Mouse (Mus musculus): Measurements from ENCODE around the gene Masp1. TPM values are rescaled to one million over a fixed set of nuclear protein-coding genes. Genes with fewer than 3 reads are reported as not detected.

Gene Masp1
- total RNA-seq, 1 experiment = 2.8 TPM

GRCm38 (mm10) chr16:23544361-23544760 lies 23.7 kb upstream of the Masp1 start:
- Histone ChIP-seq H3K4me3 (ENCODE audit: insufficient read depth in 1 of 2, low read depth in 1 of 2, low read length in 2 of 2, poor library complexity in 1 of 2, severe bottlenecking in 1 of 2) (no peak overlapping the region), H3K9me3 (ENCODE audit: control insufficient read depth, insufficient read depth, low read depth, low read length) (no peaks in the 10 kb centered on the region), H3K36me3 (ENCODE audit: control insufficient read depth, insufficient read depth, low read length, poor library complexity, severe bottlenecking) (no peaks in the 10 kb centered on the region), H3K9ac (ENCODE audit: insufficient read depth, low read depth, low read length, poor library complexity, severe bottlenecking) (no peak overlapping the region), H3K27ac (ENCODE audit: insufficient read depth, low read depth, low read length, poor library complexity, severe bottlenecking) (no peak overlapping the region), H3K4me1 (ENCODE audit: control insufficient read depth in 2 of 2, insufficient read depth in 2 of 2, low read length in 2 of 2, poor library complexity in 1 of 2) (no peaks in the 10 kb centered on the region; a peak in 1 of 4 replicates)
- in situ Hi-C loops (cut with MboI; ENCODE audit: low sequenced_read_pairs in 2 of 2, unreplicated experiment in 2 of 2) = loop anchor here in 1 of 2 experiments (10.0 kb wide), 1 partner anchor 350 kb away; the partner anchor contains the start of gene Sst
- TF ChIP-seq HCFC1 (IDR thresholded peaks at IDR 0.05; ENCODE audit: borderline replicate concordance, insufficient read depth, low read length) = no peak
- no peak for TF ChIP-seq ZC3H11A (IDR thresholded peaks at IDR 0.05; ENCODE audit: borderline replicate concordance, low read depth, low read length)
- no peak for TF ChIP-seq MAFK (IDR thresholded peaks at IDR 0.05; ENCODE audit: insufficient read depth, low read depth, low read length)
- no peak for TF ChIP-seq ZNF384 (IDR thresholded peaks at IDR 0.05; ENCODE audit: low read depth, low read length)
- TF ChIP-seq CHD2 (IDR thresholded peaks at IDR 0.05; ENCODE audit: low read depth, low read length) = no peak
- no peak for DNase-seq (ENCODE audit: low read depth, low spot score)

DNA sequence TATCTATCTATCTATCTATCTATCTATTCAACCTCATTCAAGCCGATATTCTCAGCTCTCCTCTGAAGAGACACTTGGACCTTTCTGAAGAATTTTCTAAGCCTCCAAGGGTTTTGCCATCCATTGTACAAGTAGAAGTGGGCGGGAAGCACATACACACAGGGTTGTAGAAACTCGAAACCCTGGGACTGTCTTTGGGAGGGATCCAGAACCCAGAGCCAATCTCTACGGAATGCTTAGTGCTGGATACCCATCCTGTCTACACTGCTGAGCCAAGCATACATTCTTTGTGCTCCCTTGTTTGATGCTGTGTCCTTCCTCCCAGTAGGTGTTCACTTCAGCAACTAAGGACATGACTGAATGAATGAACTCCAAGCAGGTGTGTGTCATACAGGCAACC lies 22.3 kb upstream of the Masp1 start:
- in situ Hi-C loops (cut with MboI; ENCODE audit: low sequenced_read_pairs in 2 of 2, unreplicated experiment in 2 of 2) = loop anchor here in 1 of 2 experiments (10.0 kb wide), 1 partner anchor 352 kb away; the partner anchor contains the start of gene Sst
- no peak overlapping the region for H3K27ac ChIP-seq (ENCODE audit: insufficient read depth, low read depth, low read length, poor library complexity, severe bottlenecking)
- H3K36me3 ChIP-seq (ENCODE audit: control insufficient read depth, insufficient read depth, low read length, poor library complexity, severe bottlenecking) = no peaks in the 10 kb centered on the region
- TF ChIP-seq ZC3H11A (IDR thresholded peaks at IDR 0.05; ENCODE audit: borderline replicate concordance, low read depth, low read length) (no peak), HCFC1 (IDR thresholded peaks at IDR 0.05; ENCODE audit: borderline replicate concordance, insufficient read depth, low read length) (no peak), MAFK (IDR thresholded peaks at IDR 0.05; ENCODE audit: insufficient read depth, low read depth, low read length) (no peak), CHD2 (IDR thresholded peaks at IDR 0.05; ENCODE audit: low read depth, low read length) (no peak), ZNF384 (IDR thresholded peaks at IDR 0.05; ENCODE audit: low read depth, low read length) (no peak)
- no peak overlapping the region for H3K9ac ChIP-seq (ENCODE audit: insufficient read depth, low read depth, low read length, poor library complexity, severe bottlenecking)
- H3K9me3 ChIP-seq (ENCODE audit: control insufficient read depth, insufficient read depth, low read depth, low read length) = no peaks in the 10 kb centered on the region
- H3K4me3 ChIP-seq (ENCODE audit: insufficient read depth in 1 of 2, low read depth in 1 of 2, low read length in 2 of 2, poor library complexity in 1 of 2, severe bottlenecking in 1 of 2) = no peak overlapping the region
- DNase-seq (ENCODE audit: low read depth, low spot score) = no peak
- no peaks in the 10 kb centered on the region; a peak in 1 of 4 replicates for H3K4me1 ChIP-seq (ENCODE audit: control insufficient read depth in 2 of 2, insufficient read depth in 2 of 2, low read length in 2 of 2, poor library complexity in 1 of 2)

DNA sequence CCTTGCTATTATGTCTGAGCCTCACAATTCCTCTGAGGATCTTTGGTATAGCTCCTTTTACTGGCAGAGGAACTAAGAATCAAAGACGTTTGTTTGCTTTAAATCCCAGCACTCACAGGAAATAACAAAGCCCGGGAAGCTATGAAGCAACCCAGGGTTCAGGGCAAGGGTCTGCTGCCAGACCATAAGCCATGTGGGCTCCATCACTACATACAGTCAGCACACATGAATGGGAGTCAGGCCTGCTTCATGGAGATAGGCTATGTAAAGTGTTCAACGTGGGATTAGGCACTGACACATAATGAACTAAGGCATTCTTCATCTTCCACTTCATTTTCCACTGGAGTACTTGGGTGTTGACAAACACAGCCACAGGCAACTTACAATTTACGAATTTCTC lies 20.4 kb upstream of the Masp1 start:
- no peak for DNase-seq (ENCODE audit: low read depth, low spot score)
- Histone ChIP-seq H3K36me3 (ENCODE audit: control insufficient read depth, insufficient read depth, low read length, poor library complexity, severe bottlenecking) (no peaks in the 10 kb centered on the region), H3K27ac (ENCODE audit: insufficient read depth, low read depth, low read length, poor library complexity, severe bottlenecking) (no peak overlapping the region), H3K4me1 (ENCODE audit: control insufficient read depth in 2 of 2, insufficient read depth in 2 of 2, low read length in 2 of 2, poor library complexity in 1 of 2) (no peaks in the 10 kb centered on the region; a peak in 1 of 4 replicates), H3K9ac (ENCODE audit: insufficient read depth, low read depth, low read length, poor library complexity, severe bottlenecking) (no peak overlapping the region), H3K4me3 (ENCODE audit: insufficient read depth in 1 of 2, low read depth in 1 of 2, low read length in 2 of 2, poor library complexity in 1 of 2, severe bottlenecking in 1 of 2) (no peak overlapping the region), H3K9me3 (ENCODE audit: control insufficient read depth, insufficient read depth, low read depth, low read length) (no peaks in the 10 kb centered on the region)
- in situ Hi-C loops (cut with MboI; ENCODE audit: low sequenced_read_pairs in 2 of 2, unreplicated experiment in 2 of 2) = loop anchor here in 1 of 2 experiments (10.0 kb wide), 1 partner anchor 354 kb away; the partner anchor contains the start of gene Sst
- no peak for TF ChIP-seq MAFK (IDR thresholded peaks at IDR 0.05; ENCODE audit: insufficient read depth, low read depth, low read length)
- no peak for TF ChIP-seq HCFC1 (IDR thresholded peaks at IDR 0.05; ENCODE audit: borderline replicate concordance, insufficient read depth, low read length)
- no peak for TF ChIP-seq ZNF384 (IDR thresholded peaks at IDR 0.05; ENCODE audit: low read depth, low read length)
- TF ChIP-seq CHD2 (IDR thresholded peaks at IDR 0.05; ENCODE audit: low read depth, low read length) = no peak
- no peak for TF ChIP-seq ZC3H11A (IDR thresholded peaks at IDR 0.05; ENCODE audit: borderline replicate concordance, low read depth, low read length)

DNA sequence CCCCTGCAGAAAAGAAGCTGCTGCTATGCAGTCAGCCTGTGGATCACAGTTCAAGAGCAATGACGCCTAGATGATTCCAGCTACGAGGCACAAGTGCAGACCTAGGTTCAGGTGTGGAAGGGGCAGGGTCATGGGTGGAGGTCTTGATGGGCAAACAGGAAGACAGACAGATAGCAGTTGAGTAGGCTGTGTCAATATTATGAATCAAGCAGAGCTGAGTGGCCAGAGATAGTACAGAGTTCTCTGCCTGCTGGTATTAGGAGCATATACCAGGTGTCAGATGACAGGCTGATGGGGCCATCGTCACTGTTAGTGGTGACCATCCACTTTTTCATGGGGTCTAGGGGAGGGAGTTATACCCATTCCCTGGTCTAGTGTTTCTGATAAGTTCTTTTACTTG lies 13.1 kb upstream of the Masp1 start:
- no peak for DNase-seq (ENCODE audit: low read depth, low spot score)
- H3K27ac ChIP-seq (ENCODE audit: insufficient read depth, low read depth, low read length, poor library complexity, severe bottlenecking) = no peak overlapping the region
- no peak overlapping the region for H3K4me3 ChIP-seq (ENCODE audit: insufficient read depth in 1 of 2, low read depth in 1 of 2, low read length in 2 of 2, poor library complexity in 1 of 2, severe bottlenecking in 1 of 2)
- H3K4me1 ChIP-seq (ENCODE audit: control insufficient read depth in 2 of 2, insufficient read depth in 2 of 2, low read length in 2 of 2, poor library complexity in 1 of 2) = no peaks in the 10 kb centered on the region
- in situ Hi-C loops (cut with MboI; ENCODE audit: low sequenced_read_pairs in 2 of 2, unreplicated experiment in 2 of 2) = no loop called here
- H3K36me3 ChIP-seq (ENCODE audit: control insufficient read depth, insufficient read depth, low read length, poor library complexity, severe bottlenecking) = no peaks in the 10 kb centered on the region
- no peak for TF ChIP-seq CHD2 (IDR thresholded peaks at IDR 0.05; ENCODE audit: low read depth, low read length)
- no peak for TF ChIP-seq HCFC1 (IDR thresholded peaks at IDR 0.05; ENCODE audit: borderline replicate concordance, insufficient read depth, low read length)
- no peak for TF ChIP-seq ZNF384 (IDR thresholded peaks at IDR 0.05; ENCODE audit: low read depth, low read length)
- no peak for TF ChIP-seq ZC3H11A (IDR thresholded peaks at IDR 0.05; ENCODE audit: borderline replicate concordance, low read depth, low read length)
- no peak for TF ChIP-seq MAFK (IDR thresholded peaks at IDR 0.05; ENCODE audit: insufficient read depth, low read depth, low read length)
- H3K9me3 ChIP-seq (ENCODE audit: control insufficient read depth, insufficient read depth, low read depth, low read length) = no peaks in the 10 kb centered on the region
- H3K9ac ChIP-seq (ENCODE audit: insufficient read depth, low read depth, low read length, poor library complexity, severe bottlenecking) = no peak overlapping the region
